Mouse (Mus musculus): ENCODE measurements around the gene AY358078. TPM values are rescaled to one million over a fixed set of nuclear protein-coding genes. Genes with fewer than 3 reads are reported as not detected.
A peak's percentile ranks its signal among the peaks of the same experiment; 100 is the strongest.
"Not testable (repeated sequence)": the region's sequence is repeated elsewhere in the genome, so short reads cannot be mapped to it uniquely, and the experiment has no call there.

Gene AY358078
- total RNA-seq, 2 experiments from 2014 or later = not detected

GRCm38 (mm10) chr14:51842250-51842649 is 42.4 kb downstream of the AY358078 start:
- Histone ChIP-seq H3K27ac (no peak overlapping the region), H3K4me3 (no peak overlapping the region)
- TF ChIP-seq CTCF (conservative IDR thresholded peaks at IDR 0.05) = no peak
- DNase-seq (ENCODE audit: low spot score in 2 of 2) = no peak

DNA sequence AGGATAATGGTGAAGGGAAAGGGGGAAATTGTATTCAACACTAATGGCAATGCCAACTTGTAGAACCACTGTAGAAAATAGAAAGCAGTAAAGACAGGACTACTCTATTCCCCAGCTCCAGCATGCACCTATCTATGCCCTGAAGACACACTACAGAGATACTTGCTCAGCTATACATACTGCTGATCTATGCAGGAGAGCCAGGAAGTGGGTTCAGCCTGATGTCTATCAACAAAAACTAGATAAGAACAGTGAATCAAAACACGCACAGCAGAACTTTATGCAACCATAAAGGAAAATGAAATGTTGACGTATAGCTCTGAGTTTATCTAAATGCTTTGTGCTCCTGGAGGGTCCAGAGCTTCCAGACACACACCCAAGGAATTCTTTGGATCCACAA is 42.9 kb downstream of the AY358078 start:
- Histone ChIP-seq H3K4me3 (no peak overlapping the region), H3K27ac (no peak overlapping the region)
- TF ChIP-seq CTCF (conservative IDR thresholded peaks at IDR 0.05) = no peak
- no peak for DNase-seq (ENCODE audit: low spot score in 2 of 2)

GRCm38 (mm10) chr14:51843882-51844281 is 44.0 kb downstream of the AY358078 start:
- no peak overlapping the region for H3K27ac ChIP-seq
- no peak overlapping the region for H3K4me3 ChIP-seq
- no peak for DNase-seq (ENCODE audit: low spot score in 2 of 2)
- TF ChIP-seq CTCF (conservative IDR thresholded peaks at IDR 0.05) = no peak

- no peak for TF ChIP-seq CTCF (conservative IDR thresholded peaks at IDR 0.05)
- H3K4me3 ChIP-seq = no peak overlapping the region
- no peak overlapping the region for H3K27ac ChIP-seq
- DNase-seq (ENCODE audit: low spot score in 2 of 2) = no peak
Measured at GRCm38 (mm10) chr14:51846566-51846965, 46.7 kb downstream of the AY358078 start.

- DNase-seq (ENCODE audit: low spot score in 2 of 2); H3K4me3 ChIP-seq; H3K27ac ChIP-seq: not testable (repeated sequence)
- peak; percentile 59 for TF ChIP-seq CTCF (conservative IDR thresholded peaks at IDR 0.05)
Measured at GRCm38 (mm10) chr14:51851006-51851405, 51.2 kb downstream of the AY358078 start.

- no peak for TF ChIP-seq CTCF (conservative IDR thresholded peaks at IDR 0.05)
- Histone ChIP-seq H3K4me3 (no peak within 1 kb of the TSS), H3K27ac (no peak within 1 kb of the TSS)
- no peak for DNase-seq (ENCODE audit: low spot score in 2 of 2)
Measured at GRCm38 (mm10) chr14:51853399-51853798, 53.6 kb downstream of the AY358078 start, which contains the start of gene Ear6. TSS of gene Ear6 (plus strand) at chr14:51853699.

DNA sequence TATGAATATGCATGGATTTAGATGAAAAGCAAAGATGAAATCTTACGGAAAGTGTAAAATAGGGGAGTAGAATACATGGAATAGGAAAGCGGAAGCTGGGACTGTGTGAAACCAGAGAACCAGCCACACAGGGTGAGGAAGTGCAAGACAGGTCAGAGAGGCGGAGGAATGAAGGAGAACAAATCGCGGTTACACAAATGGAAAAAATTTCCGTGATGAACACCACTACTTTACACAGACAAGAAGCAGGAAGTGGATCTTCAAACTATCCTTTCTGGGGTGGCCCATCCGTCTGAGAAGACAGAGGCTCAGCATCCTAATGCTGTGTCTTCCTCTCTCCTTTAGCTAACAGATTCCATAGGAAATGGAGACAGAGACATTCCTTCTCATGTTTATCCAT is 55.4 kb downstream of the AY358078 start:
- not testable (repeated sequence) for H3K4me3 ChIP-seq; DNase-seq (ENCODE audit: low spot score in 2 of 2); H3K27ac ChIP-seq

DNA sequence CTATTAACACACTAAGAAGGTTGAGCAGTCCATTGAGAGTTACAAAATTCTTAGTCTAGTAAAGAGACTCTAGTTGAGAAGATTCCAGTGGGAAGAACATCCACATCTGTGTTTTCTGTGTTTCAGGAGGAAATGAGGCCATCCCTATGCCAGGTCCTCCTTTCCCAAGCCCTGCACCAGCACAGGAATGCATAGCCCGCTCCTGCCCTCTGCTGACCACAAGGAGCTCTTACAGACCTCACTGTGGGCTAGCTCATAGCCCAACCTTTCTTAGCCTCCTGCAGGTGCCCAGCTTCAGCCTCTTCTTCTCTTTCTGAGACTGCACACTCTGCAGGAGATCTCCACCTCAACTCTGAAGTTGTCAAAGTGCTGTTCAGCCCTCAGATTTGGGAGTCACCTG is 63.8 kb downstream of the AY358078 start:
- not testable (repeated sequence) for H3K4me3 ChIP-seq; DNase-seq (ENCODE audit: low spot score in 2 of 2); H3K27ac ChIP-seq
- TF ChIP-seq CTCF (conservative IDR thresholded peaks at IDR 0.05) = peak; percentile 67

DNA sequence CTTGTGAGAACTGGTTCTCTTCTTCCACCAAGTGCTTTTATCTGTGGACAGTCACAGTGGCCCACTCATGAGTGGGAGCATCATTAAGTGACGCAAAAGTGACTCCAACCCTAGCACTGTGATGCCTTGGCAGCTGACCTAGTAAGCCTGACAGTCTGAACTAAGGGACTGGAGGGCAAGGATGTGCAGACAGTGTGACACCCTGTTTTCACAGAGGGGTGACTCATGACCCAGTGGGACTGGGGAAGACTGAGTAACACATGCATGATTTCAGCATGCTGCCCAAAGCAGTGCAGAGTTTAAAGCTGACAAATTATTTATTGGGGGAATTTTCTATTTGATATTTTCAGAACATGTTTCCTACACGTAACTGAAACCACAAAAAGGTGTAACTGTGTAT is 70.9 kb downstream of the AY358078 start:
- no peak for TF ChIP-seq CTCF (conservative IDR thresholded peaks at IDR 0.05)
- H3K27ac ChIP-seq = no peak overlapping the region
- no peak overlapping the region for H3K4me3 ChIP-seq
- no peak for DNase-seq (ENCODE audit: low spot score in 2 of 2)

DNA sequence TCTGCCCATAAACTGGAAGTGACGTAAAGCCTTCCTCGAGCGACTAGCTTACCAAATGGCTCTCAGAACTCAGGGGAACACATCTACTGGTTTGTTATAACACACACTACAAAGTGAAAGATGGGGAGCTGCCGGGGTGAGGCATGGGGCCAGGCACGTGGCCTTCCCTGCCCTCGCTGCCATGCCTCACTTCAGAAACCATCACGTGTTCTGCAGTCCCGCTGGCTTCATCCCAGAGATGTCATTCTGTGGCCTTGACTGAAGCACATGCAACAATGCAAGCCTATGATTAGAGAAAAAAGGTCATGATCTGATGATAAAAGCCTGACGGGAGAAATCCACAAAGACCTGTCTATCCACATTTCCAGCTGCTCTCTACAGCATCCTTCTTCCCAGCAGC is 71.9 kb downstream of the AY358078 start:
- TF ChIP-seq CTCF (conservative IDR thresholded peaks at IDR 0.05) = no peak
- DNase-seq (ENCODE audit: low spot score in 2 of 2) = no peak
- H3K27ac ChIP-seq = no peak overlapping the region
- no peak overlapping the region for H3K4me3 ChIP-seq

Small RNAs within 50 kb of the gene (microRNA-seq; reads per million reads assigned to microRNA genes)
- gene Gm27375 = 0 reads per million in 2 experiments

Other genes starting within 250 kb of the AY358078 start
- gene Gm5622, start 247.3 kb upstream of the AY358078 start, total RNA-seq (2021) = not detected
- not detected for gene Gm17175, start 226.0 kb upstream of the AY358078 start, total RNA-seq (2021)
- gene Gm17174, start 207.9 kb upstream of the AY358078 start, total RNA-seq (2021) = not detected
- not detected for gene Gm17078, start 188.7 kb upstream of the AY358078 start, total RNA-seq (2021)
- gene Gm4181, start 164.4 kb upstream of the AY358078 start, total RNA-seq (2021) = not detected
- gene Gm17079, start 104.6 kb upstream of the AY358078 start, total RNA-seq (2021) = not detected
- gene Gm5800, start 82.9 kb upstream of the AY358078 start, total RNA-seq (2021) = not detected
- gene Ang4, start 26.5 kb upstream of the AY358078 start, total RNA-seq (2021) = not detected
- not detected for gene Ear6, start 53.7 kb downstream of the AY358078 start, total RNA-seq (2021)
- 10 to 100 TPM; 31.6 to 40.5 TPM for gene Mettl17, start 84.8 kb downstream of the AY358078 start, total RNA-seq (2021)
- 10 to 100 TPM in 1 of 2 experiments, 1 to 10 TPM in 1; 8.2 to 10.1 TPM for gene Slc39a2, start 92.8 kb downstream of the AY358078 start, total RNA-seq (2021)
- 100 to 1,000 TPM; 894 to 934 TPM for gene Ndrg2, start 114.1 kb downstream of the AY358078 start, total RNA-seq (2021)
- gene Tppp2, start 118.4 kb downstream of the AY358078 start, total RNA-seq (2021) = not detected
- gene Rnase13, start 122.7 kb downstream of the AY358078 start, total RNA-seq (2021) = not detected
- 10 to 100 TPM; 27.9 to 32.2 TPM for gene Arhgef40, start 184.7 kb downstream of the AY358078 start, total RNA-seq (2021)
- gene Tmem253, start 215.6 kb downstream of the AY358078 start, total RNA-seq (2021) = 1 to 10 TPM in 1 of 2 experiments, under 1 TPM in 1; 0.34 to 1.4 TPM
- gene Zfp219, start 220.7 kb downstream of the AY358078 start, total RNA-seq (2021) = 10 to 100 TPM; 46.5 to 46.8 TPM
- gene Olfr221, start 242.4 kb downstream of the AY358078 start, total RNA-seq (2021) = not detected

Measured in layer of hippocampus, adult 2 months (tissue).